Mouse (Mus musculus) erythroblast, embryonic 14.5 days (primary cell): ENCODE data around the gene Ak6. TPM values are rescaled to one million over a fixed set of nuclear protein-coding genes. Genes with fewer than 3 reads are reported as not detected.

Experiments used
- H3K27me3 ChIP-seq: 2 replicates; pipeline ENCODE4 v1.6.1; 2012; ENCODE audit warnings: inconsistent platforms; ENCODE audit not compliant: control insufficient read depth
- H3K36me3 ChIP-seq: 2 replicates; pipeline ENCODE4 v1.6.1; 2012; ENCODE audit warnings: mild to moderate bottlenecking, inconsistent platforms; ENCODE audit not compliant: control insufficient read depth
- H3K4me1 ChIP-seq: 2 replicates; pipeline ENCODE4 v1.6.1; 2012; ENCODE audit warnings: inconsistent platforms; ENCODE audit not compliant: control insufficient read depth
- H3K4me3 ChIP-seq: replicated peaks from 2 replicates; pipeline ENCODE3; 2012; ENCODE audit warnings: moderate library complexity, mild to moderate bottlenecking, inconsistent platforms
- H3K9me3 ChIP-seq: 2 replicates; pipeline ENCODE4 v1.6.1; 2012; ENCODE audit warnings: low read length, inconsistent platforms, mixed read lengths; ENCODE audit not compliant: control insufficient read depth
- GATA1 ChIP-seq: IDR thresholded peaks from 2 replicates; pipeline ENCODE4 v1.6.1; 2012; ENCODE audit warnings: low read length, inconsistent platforms, mixed read lengths
- TAL1 ChIP-seq: IDR thresholded peaks from 3 replicates; pipeline ENCODE4 v1.6.1; 2012; ENCODE audit warnings: low read length, inconsistent platforms, mixed read lengths
- polyA plus RNA-seq: library from polyadenylated mRNA; stranded (reverse); fragments of >175 nt; gene quantifications from 2 replicates; pipeline ENCODE4 v1.2.3, GENCODE M21; 2012

Gene Ak6
- polyA plus RNA-seq, 1 experiment: 2.1 TPM

DNA sequence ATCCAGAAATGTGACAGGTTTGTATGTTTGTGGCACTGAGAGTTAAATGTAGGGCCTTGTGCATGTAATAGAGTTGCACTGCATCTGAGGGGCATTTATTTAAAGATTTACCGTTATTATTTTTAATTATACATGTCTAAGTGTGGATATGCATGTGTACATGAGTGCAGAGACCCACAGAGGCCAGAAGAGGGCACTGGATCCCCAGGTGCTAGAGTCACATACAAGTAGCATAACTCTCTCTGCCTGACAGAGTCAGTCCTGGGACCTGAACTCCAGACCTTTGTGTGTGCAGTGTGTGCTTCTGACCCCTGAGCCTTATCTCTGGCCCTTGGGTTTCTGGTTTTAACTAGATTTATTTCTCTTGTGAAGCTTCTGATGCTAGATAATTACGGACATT lies 33.6 kb downstream of the Ak6 start:
- H3K4me3 ChIP-seq: no peak overlapping the region
- H3K4me1 ChIP-seq: peaks cover 2% of the 10 kb centered on the region; the same call in 1 of the 2 replicates
- H3K36me3 ChIP-seq: no peaks in the 10 kb centered on the region; the same call in 1 of the 2 replicates
- TF ChIP-seq TAL1 (no peak), GATA1 (no peak)
- H3K9me3 ChIP-seq: no peaks in the 10 kb centered on the region
- H3K27me3 ChIP-seq: no peaks in the 10 kb centered on the region

DNA sequence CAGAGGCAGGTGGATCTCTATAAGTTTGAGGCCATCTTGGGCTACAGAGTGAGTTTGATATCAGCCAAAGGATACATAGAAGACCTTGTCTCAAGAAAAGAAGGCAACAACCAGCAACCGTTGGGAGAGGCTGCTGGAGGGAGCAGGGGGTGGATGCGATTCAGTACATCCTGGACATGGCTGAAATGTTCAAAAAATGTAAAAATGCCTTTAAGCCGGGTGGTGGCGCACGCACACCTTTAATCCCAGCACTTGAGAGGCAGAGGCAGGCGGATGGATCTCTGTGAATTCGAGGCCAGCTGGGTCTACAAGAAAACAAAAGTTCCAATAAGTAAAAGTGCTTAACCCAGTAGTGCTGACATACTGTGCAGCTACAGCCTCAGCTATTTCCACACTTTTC lies 36.7 kb downstream of the Ak6 start:
- Histone ChIP-seq H3K27me3 (no peaks in the 10 kb centered on the region), H3K36me3 (peaks cover 6% of the 10 kb centered on the region; the same call in 1 of the 2 replicates), H3K4me3 (no peak overlapping the region), H3K9me3 (no peaks in the 10 kb centered on the region), H3K4me1 (no peaks in the 10 kb centered on the region)
- TF ChIP-seq GATA1 (no peak), TAL1 (no peak)

DNA sequence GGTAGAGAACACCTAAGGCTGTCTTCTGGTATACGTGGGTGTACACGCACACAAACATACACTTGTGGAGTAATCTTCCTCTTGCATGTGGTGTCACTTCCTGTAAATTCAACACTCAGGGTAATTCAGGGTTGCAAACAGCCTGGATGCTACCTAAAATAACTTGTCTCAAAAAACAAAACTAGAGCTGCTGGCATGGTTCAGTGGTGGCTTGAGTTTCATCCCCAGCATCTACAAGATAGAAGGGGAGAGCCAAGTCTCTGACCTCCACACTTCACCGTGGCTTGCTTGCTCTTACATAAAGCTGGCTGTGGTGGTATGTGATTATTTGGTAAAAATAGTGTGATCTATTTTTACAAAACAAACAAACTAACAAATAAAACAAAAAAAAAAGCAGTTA lies 46.8 kb downstream of the Ak6 start:
- Histone ChIP-seq H3K4me3 (no peak overlapping the region), H3K4me1 (no peaks in the 10 kb centered on the region), H3K27me3 (no peaks in the 10 kb centered on the region), H3K36me3 (peaks cover 62% of the 10 kb centered on the region), H3K9me3 (no peaks in the 10 kb centered on the region)
- no peak for TF ChIP-seq GATA1
- no peak for TF ChIP-seq TAL1

DNA sequence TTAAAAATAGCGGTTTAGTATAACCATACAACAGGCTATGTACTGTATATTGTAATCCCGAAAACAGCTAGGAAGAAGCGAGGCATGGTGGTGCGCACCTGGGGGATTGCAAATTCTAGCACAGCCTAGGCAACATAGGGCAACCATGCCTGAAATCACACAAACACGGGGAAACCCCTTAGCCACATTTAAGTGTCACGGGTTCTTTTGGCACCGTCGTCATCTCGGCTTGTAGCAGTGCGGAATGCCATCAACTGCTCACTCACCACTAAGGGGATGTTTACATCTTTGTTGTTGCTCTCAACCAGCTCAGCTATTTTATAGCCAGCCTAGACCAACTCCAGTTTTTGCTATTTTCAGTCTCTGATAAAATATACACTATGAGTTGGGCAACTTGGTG lies 48.1 kb downstream of the Ak6 start:
- Histone ChIP-seq H3K36me3 (peaks cover 75% of the 10 kb centered on the region), H3K9me3 (no peaks in the 10 kb centered on the region), H3K4me3 (no peak overlapping the region), H3K4me1 (no peaks in the 10 kb centered on the region), H3K27me3 (no peaks in the 10 kb centered on the region)
- TF ChIP-seq GATA1: no peak
- TF ChIP-seq TAL1: no peak

DNA sequence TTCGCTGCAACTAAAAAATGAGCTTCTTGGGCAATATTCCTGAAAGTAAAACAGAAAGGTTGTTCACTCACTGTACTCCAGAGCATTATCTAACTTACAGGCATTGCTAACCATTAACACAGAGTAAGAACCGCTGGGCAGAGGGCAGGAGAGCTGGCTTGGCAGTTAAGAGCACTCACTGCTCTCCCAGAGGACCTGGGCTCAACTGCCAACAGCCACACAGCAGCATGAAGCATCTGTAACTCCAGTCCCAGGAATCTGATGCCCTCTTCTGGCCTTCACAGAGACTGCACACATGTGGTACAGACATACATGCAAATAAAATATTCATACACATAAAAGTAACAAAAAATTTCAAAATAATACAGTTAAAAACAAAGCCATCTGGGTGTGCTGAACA lies 52.7 kb downstream of the Ak6 start:
- Histone ChIP-seq H3K9me3 (no peaks in the 10 kb centered on the region), H3K36me3 (peaks cover 90% of the 10 kb centered on the region), H3K27me3 (no peaks in the 10 kb centered on the region), H3K4me1 (no peaks in the 10 kb centered on the region), H3K4me3 (no peak overlapping the region)
- TF ChIP-seq TAL1 (no peak), GATA1 (no peak)

DNA sequence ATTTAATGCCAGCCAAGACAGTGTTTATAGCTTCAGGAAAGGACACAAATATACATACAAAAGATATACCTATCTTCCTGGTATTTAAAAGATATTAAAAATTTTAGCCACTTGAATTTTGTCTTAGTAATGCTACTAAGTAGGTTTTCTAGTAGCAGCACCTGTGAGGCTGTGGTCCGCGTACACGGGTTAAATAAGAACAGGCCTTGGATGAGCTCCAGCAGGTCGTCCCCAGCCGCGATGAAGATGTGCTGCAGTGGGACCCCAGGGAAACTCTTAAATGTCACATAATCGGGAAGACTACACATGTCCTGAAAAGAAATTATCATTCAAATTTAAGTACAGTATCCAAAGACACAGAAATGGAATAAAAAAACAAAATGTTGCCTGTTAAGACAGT lies 55.4 kb downstream of the Ak6 start:
- TF ChIP-seq GATA1: no peak
- no peak for TF ChIP-seq TAL1
- Histone ChIP-seq H3K9me3 (no peaks in the 10 kb centered on the region), H3K27me3 (no peaks in the 10 kb centered on the region), H3K4me3 (no peak overlapping the region), H3K36me3 (peaks cover 90% of the 10 kb centered on the region), H3K4me1 (peaks cover 2% of the 10 kb centered on the region)

DNA sequence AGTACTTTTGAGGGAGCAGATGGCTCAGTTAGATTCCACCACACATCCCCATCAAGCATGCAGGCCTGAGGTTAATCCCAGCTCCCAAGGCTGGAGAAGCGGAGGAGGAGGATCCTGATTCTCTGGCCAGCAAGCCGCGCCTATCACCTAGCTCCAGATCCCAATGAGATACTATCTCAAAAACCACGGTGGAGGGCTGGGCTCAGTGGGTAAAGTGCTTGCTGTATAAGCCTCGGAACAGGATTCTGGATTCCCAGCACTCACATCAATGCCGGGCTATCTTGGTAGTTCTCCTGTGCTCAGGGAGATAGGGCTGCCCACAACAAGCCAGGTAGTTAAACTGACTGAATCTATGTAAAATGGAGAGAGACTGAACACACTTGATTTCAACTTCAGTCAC lies 64.7 kb downstream of the Ak6 start:
- H3K36me3 ChIP-seq: peaks cover 79% of the 10 kb centered on the region
- no peak overlapping the region for H3K4me3 ChIP-seq
- H3K27me3 ChIP-seq: no peaks in the 10 kb centered on the region
- peaks cover 10% of the 10 kb centered on the region for H3K4me1 ChIP-seq
- TF ChIP-seq TAL1 (no peak), GATA1 (no peak)
- no peaks in the 10 kb centered on the region for H3K9me3 ChIP-seq

Other genes with a start within 250 kb of the Ak6 start
- gene Naip1, start 198.1 kb upstream of the Ak6 start, polyA plus RNA-seq: 0.01 TPM in 1 of 2 replicates, not detected in the other
- gene Gtf2h2, start 158.4 kb upstream of the Ak6 start, polyA plus RNA-seq: 0.46 and 1.3 TPM in 2 replicates
- gene Ocln, start 98.3 kb upstream of the Ak6 start, polyA plus RNA-seq: not detected in 2 replicates
- gene Marveld2, start 34.0 kb upstream of the Ak6 start, polyA plus RNA-seq: not detected in 2 replicates
- gene Rad17, start 72 bp downstream of the Ak6 start, polyA plus RNA-seq: 1.4 TPM in 2 replicates
- 1.3 and 2.1 TPM in 2 replicates for gene Taf9, start 600 bp downstream of the Ak6 start, polyA plus RNA-seq
- gene Ccdc125, start 18.7 kb downstream of the Ak6 start, polyA plus RNA-seq: not detected in 2 replicates
- gene Cdk7, start 80.0 kb downstream of the Ak6 start, polyA plus RNA-seq: 0.42 and 0.98 TPM in 2 replicates
- 19.3 and 24.9 TPM in 2 replicates for gene Mrps36, start 93.7 kb downstream of the Ak6 start, polyA plus RNA-seq
- gene Cenph, start 124.9 kb downstream of the Ak6 start, polyA plus RNA-seq: 4.0 and 4.3 TPM in 2 replicates
- gene Ccnb1, start 135.6 kb downstream of the Ak6 start, polyA plus RNA-seq: 0.67 and 1.6 TPM in 2 replicates
- gene Slc30a5, start 182.4 kb downstream of the Ak6 start, polyA plus RNA-seq: 0.15 TPM in 2 replicates